Mouse (Mus musculus) cerebellum, adult 9-11 months (tissue): Measurements from ENCODE around the gene Ppp1r3f.

ENCODE experiments used
- DNase-seq: peaks from one replicate; pipeline ENCODE4 v3.0.0; 2022

Gene Ppp1r3f

DNA sequence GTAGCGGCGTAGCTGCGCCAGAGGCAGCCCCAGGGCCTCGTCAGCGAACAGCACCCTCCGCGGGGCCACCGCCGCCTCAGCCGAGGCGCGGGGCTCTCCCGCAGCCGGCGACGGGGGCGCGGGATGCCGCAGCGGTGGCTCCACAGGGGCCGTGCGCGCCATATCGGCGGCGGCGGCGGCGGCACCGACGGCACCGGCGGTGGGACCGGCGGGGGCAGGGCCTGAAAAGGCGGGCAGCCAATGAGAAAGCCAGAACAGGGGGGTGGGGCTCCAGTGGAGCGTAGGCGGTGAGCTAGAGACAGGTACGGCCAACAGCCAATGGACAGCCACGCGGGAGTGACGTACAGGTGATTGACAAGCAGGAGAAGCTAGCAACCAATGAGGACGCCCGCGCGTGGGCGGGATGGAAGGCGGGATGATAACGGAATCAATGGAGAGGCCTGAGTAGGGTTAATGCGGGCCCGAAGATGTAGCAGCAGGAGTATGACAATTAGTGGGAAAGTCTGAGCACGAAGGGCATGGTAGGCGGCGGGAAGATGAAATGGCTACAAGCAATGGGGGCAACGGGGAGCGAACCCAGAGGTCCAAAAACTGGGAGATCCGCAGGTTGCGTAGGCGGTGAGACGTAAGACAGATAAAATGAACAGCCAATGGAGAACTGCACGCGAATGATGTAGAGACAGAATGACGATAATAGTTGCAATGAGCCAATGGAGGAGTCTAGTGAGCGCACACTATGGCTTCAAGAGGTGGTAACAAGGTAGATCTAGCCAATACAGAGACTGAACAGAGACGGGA, at the start of gene Ppp1r3f:
TSS of gene Ppp1r3f (minus strand) at position 197 of the 798 bp plus-strand sequence.
- DNase-seq, result peak; percentile 98

- no peak for DNase-seq
Observed at GRCm38 (mm10) chrX:7617889-7618551, 43.9 kb upstream of the Ppp1r3f start.

DNA sequence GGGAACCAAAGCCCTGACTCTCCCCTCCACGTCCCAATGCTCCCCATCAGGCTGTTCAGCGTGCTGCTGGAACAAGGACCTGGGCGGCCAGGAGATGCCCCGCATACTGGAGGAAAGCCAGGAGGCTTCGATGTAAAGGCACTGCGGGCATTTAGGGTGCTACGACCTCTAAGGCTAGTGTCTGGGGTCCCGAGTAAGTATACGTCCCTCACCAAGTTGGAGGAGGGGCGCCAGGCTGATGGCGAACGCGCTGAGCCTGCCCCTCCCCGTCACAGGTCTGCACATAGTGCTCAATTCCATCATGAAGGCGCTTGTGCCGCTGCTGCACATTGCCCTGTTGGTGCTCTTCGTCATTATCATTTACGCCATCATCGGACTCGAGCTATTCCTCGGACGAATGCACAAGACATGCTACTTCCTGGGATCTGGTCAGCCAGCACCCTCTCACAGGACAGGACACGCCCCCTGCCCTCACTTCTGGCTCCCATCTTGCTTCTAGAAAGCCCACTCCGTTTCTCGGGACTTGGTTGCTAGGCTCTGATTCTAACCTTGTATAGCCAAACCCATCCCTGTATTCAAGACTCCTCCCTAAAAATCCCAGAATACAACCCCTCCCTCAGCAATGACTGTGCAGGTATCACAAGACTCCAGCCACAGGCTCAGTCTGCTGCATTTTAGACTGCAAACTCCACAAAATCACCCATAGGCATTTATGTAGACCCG, 36.6 kb upstream of the Ppp1r3f start:
- peak; percentile 51 for DNase-seq

DNA sequence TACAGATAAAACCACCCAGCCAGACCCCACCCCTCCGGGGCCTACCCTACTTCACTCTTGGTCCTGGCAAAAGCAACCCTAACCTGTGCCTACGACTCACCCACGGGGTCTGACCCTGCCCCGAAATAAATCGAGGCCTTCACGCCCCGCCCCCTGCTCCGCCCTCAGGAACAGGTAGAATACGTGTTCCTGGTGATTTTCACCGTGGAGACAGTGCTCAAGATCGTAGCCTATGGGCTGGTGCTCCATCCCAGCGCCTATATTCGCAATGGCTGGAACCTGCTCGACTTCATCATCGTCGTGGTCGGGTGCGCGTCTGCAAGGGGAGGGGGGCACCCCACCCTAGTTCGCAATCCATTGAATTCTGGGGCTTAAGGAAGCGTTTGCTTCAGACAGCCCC, 36.0 kb upstream of the Ppp1r3f start:
- peak; percentile 55 for DNase-seq

DNA sequence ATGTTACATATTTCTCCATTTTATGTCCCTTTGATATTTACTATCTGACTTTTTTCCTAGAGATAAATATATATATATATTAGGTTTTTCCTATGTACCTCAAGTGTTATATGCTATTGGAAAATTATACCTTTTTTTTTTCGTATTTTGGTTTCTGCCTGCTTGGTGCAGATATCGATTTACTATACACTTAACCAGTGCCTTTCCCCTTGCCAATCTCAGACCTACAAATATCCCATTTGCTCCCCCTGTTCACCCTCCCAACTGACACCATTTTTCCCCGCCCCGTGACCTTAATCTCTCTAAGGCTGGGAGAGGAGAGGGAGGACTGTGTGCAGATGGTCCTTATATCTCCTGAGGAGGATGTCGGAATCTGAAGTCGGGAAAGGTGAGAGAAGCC, 32.7 kb upstream of the Ppp1r3f start, which contains the start of gene Cacna1f:
TSS of gene Cacna1f (plus strand) at position 301 of the 400 bp plus-strand sequence.
- DNase-seq, result no peak

- DNase-seq, result no peak
Observed at GRCm38 (mm10) chrX:7605575-7605941, 31.5 kb upstream of the Ppp1r3f start.

DNA sequence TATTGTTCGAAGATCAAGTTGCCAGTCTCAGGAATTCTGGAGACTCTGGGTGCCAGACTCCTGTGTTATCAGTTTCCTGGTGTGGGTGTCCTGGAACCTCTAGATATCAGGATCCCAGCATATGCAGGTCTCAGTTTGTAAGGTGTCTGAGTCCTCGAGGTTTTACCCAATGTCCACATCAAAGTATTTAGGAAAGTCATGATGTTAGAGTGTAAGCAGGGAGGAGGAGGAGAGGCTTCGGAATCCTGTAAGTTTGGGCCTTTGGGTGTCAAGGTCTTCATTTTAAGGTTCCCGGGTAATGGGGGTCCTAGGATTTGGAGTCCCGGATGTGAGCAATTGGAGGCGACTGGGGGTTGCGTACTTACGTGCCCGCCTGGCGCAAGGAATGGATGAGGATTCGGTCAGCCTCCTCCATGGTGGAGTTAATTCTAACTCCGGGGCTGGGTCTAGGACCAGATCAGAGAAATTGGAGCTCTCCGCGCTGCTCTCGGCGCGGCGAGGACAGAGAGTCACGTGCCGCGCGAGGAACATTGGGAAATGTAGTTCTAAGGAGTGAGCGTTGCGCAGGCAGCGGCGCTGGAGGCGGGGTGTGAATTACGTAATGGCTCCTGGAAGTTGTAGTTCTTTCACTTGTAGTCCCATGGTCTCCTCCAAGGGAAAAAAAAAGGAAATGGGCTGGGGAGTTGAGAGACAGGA, 30.9 kb upstream of the Ppp1r3f start, which contains the start of gene Ccdc22:
TSS of gene Ccdc22 (minus strand) at position 639 of the 696 bp plus-strand sequence.
- DNase-seq, result peak; percentile 87

- no peak for DNase-seq
Observed at GRCm38 (mm10) chrX:7604004-7604403, 29.9 kb upstream of the Ppp1r3f start.

- no peak for DNase-seq
Observed at GRCm38 (mm10) chrX:7595371-7595770, 21.3 kb upstream of the Ppp1r3f start.

GRCm38 (mm10) chrX:7586356-7586755, 12.3 kb upstream of the Ppp1r3f start:
- DNase-seq, result no peak

GRCm38 (mm10) chrX:7583881-7584280, 9.8 kb upstream of the Ppp1r3f start:
- no peak for DNase-seq

- DNase-seq, result no peak
Observed at GRCm38 (mm10) chrX:7581151-7581550, 7.1 kb upstream of the Ppp1r3f start.

- DNase-seq, result no peak
Observed at GRCm38 (mm10) chrX:7574885-7575231, 775 bp upstream of the Ppp1r3f start.

- peak; percentile 70 for DNase-seq
Observed at GRCm38 (mm10) chrX:7573176-7574086, 652 bp downstream of the Ppp1r3f start, which contains the start of gene Foxp3. TSS of gene Foxp3 (plus strand) at chrX:7573644.

- DNase-seq, result no peak
Observed at GRCm38 (mm10) chrX:7572466-7572865, 1.6 kb downstream of the Ppp1r3f start.

DNA sequence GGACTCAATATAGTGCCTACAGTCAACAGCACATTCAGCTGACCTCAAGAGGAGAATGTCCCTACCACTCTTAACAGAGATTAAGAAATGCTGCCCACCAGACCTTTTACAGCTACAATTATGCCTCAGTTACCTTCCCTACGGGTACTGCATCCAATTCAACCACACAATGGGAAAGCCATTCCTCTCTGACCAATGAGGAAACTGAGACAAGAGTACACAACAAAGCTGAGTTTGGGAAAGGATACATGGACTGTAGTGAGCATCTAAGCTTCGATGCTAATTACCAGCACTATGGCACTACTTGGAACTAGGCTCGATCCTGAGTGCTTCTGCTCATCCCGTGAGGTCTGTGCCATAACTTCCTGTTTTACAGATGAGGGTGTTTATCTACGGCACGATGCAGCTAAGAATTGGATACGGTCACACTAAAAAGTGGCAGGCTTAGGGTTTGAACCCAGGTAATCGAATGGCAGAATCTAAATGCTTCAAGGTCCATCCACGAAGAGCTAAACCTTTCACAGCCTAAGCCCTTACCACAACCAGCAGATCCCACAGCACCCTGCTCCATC, 2.4 kb downstream of the Ppp1r3f start:
- no peak for DNase-seq

GRCm38 (mm10) chrX:7570481-7571175, 3.5 kb downstream of the Ppp1r3f start:
- DNase-seq, result peak; percentile 21

DNA sequence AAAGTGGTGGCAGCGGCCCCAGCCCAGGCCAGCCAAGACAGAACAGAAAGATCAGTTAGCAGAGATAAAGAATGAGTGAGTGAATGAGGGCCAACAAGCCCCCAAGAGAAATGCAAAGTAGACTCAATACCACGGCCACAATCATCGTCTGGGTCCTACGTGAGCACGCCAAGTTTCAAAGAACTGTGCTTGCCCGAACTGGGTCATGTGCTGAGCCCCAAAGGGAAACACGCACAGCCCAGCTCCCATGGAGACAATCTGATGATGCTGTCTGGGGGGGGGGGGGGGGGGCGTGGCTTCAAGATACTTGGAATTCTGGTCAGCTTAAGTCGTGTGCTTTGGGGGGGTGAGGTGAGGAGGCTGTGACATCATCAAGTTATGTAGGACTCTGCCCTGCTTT, 6.6 kb downstream of the Ppp1r3f start:
- DNase-seq, result no peak

DNA sequence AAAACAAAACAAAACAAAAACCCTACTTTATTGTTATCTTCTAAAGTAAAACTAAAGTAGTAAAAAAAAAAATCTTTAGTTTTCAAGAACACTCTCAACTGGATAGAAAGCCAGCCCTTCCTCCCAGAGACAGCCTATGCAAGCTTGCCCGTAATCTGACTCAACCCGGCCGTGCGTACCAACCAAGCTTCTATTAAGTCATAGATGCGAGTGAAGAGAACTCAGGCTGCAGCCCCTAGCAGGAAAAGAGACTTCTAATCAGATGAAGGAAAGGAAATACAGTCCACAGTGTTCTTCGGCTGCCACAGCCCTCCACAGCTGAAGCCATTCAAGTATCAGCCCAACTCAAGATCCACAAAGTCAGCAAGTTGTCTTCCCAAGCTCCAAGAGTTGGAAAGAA, 7.7 kb downstream of the Ppp1r3f start:
- DNase-seq, result no peak

DNA sequence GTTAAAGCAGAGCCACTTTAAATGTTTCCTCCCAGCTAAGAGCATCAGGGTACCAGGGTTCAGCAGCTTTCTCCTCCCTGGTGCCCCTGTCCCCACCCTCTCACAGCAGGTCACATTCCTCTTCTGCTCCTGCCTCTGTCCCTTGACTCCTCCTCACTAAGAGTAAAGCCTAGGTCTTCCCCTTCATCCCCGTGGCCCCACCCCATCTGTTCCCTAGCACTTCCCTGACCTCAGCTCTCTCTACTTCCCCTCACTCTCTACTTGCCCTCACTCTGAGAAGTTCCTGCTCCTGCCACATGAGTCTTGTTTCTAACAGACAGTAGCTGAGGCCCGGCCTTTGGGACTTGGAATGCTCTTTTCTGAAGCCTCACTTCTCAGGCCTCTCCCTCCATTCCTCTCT, 11.0 kb downstream of the Ppp1r3f start:
- no peak for DNase-seq

DNA sequence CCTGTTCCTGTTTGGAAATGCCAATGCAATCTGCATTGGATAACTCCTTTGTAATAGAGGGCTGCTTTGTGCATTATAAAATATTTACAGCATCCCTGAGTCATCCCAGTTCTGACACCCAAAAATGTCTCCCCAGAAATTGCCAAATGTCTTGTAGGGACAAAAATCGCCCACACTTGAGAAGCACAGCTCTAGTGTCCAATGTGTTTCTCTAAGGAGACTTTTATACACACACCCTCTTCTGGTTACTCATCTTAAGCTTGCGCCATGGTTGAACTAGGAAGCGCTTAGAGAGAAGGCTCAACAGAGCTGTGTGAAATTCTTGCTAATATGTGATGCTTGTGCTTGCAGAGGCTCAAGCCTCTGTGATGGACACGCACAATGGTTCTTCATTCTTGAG, 20.6 kb downstream of the Ppp1r3f start:
- no peak for DNase-seq
